Mouse (Mus musculus): ENCODE results near the gene Car10. TPM values are rescaled to one million over a fixed set of nuclear protein-coding genes. Genes with fewer than 3 reads are reported as not detected.

Car10 gene
- polyA plus RNA-seq, 1 experiment from 2014 or later: 4.0 TPM

- ATAC-seq (ENCODE audit: insufficient number of reproducible peaks, insufficient read depth, low FRiP score, low TSS enrichment, low read depth): no peak
- WGBS: 81% methylated on average over 3 of the region's 3 CpGs
- Histone ChIP-seq H3K9ac (no peak overlapping the region), H3K27ac (no peak overlapping the region), H3K9me3 (no peaks in the 10 kb centered on the region), H3K27me3 (no peaks in the 10 kb centered on the region), H3K4me3 (no peak overlapping the region), H3K36me3 (no peaks in the 10 kb centered on the region), H3K4me2 (no peak overlapping the region), H3K4me1 (no peaks in the 10 kb centered on the region)
These were observed 501.9 kb downstream of the Car10 start for GRCm38 (mm10) chr11:93599755-93600154.

GRCm38 (mm10) chr11:93603575-93603974 lies 505.7 kb downstream of the Car10 start:
- Histone ChIP-seq H3K9me3 (no peaks in the 10 kb centered on the region), H3K4me2 (no peak overlapping the region), H3K27me3 (no peaks in the 10 kb centered on the region), H3K4me1 (no peaks in the 10 kb centered on the region), H3K9ac (no peak overlapping the region), H3K27ac (no peak overlapping the region), H3K36me3 (no peaks in the 10 kb centered on the region), H3K4me3 (no peak overlapping the region)
- ATAC-seq (ENCODE audit: insufficient number of reproducible peaks, insufficient read depth, low FRiP score, low TSS enrichment, low read depth): no peak
- WGBS: 60% methylated on average over 1 of the region's 1 CpGs

GRCm38 (mm10) chr11:93607111-93607510 lies 509.3 kb downstream of the Car10 start:
- no peak overlapping the region for H3K9ac ChIP-seq
- no peaks in the 10 kb centered on the region for H3K27me3 ChIP-seq
- no peaks in the 10 kb centered on the region for H3K4me1 ChIP-seq
- no peak overlapping the region for H3K4me2 ChIP-seq
- no peak for ATAC-seq (ENCODE audit: insufficient number of reproducible peaks, insufficient read depth, low FRiP score, low TSS enrichment, low read depth)
- 69% methylated on average over 1 of the region's 1 CpGs for WGBS
- no peak overlapping the region for H3K4me3 ChIP-seq
- H3K27ac ChIP-seq: no peak overlapping the region
- H3K9me3 ChIP-seq: no peaks in the 10 kb centered on the region
- no peaks in the 10 kb centered on the region for H3K36me3 ChIP-seq

- Histone ChIP-seq H3K9ac (no peak overlapping the region), H3K36me3 (no peaks in the 10 kb centered on the region), H3K4me1 (no peaks in the 10 kb centered on the region), H3K4me2 (no peak overlapping the region), H3K4me3 (no peak overlapping the region), H3K27ac (no peak overlapping the region), H3K9me3 (no peaks in the 10 kb centered on the region), H3K27me3 (no peaks in the 10 kb centered on the region)
- ATAC-seq (ENCODE audit: insufficient number of reproducible peaks, insufficient read depth, low FRiP score, low TSS enrichment, low read depth): no peak
- 41% methylated on average over 7 of the region's 7 CpGs for WGBS
These were observed 510.9 kb downstream of the Car10 start for GRCm38 (mm10) chr11:93608716-93609115.

- ATAC-seq (ENCODE audit: insufficient number of reproducible peaks, insufficient read depth, low FRiP score, low TSS enrichment, low read depth): no peak
- no peak overlapping the region for H3K4me2 ChIP-seq
- H3K27ac ChIP-seq: no peak overlapping the region
- no peaks in the 10 kb centered on the region for H3K9me3 ChIP-seq
- no peaks in the 10 kb centered on the region for H3K4me1 ChIP-seq
- 88% methylated on average over 4 of the region's 4 CpGs for WGBS
- H3K27me3 ChIP-seq: no peaks in the 10 kb centered on the region
- H3K4me3 ChIP-seq: no peak overlapping the region
- no peaks in the 10 kb centered on the region for H3K36me3 ChIP-seq
- no peak overlapping the region for H3K9ac ChIP-seq
These were observed 514.2 kb downstream of the Car10 start for GRCm38 (mm10) chr11:93612071-93612470.

- H3K4me2 ChIP-seq: no peak overlapping the region
- H3K4me3 ChIP-seq: no peak overlapping the region
- H3K9ac ChIP-seq: no peak overlapping the region
- no peaks in the 10 kb centered on the region for H3K36me3 ChIP-seq
- no peak for ATAC-seq (ENCODE audit: insufficient number of reproducible peaks, insufficient read depth, low FRiP score, low TSS enrichment, low read depth)
- H3K9me3 ChIP-seq: no peaks in the 10 kb centered on the region
- H3K27ac ChIP-seq: no peak overlapping the region
- H3K4me1 ChIP-seq: no peaks in the 10 kb centered on the region
- H3K27me3 ChIP-seq: no peaks in the 10 kb centered on the region
These were observed 517.0 kb downstream of the Car10 start for GRCm38 (mm10) chr11:93614851-93615250.

GRCm38 (mm10) chr11:93623605-93624004 lies 525.8 kb downstream of the Car10 start:
- H3K4me1 ChIP-seq: no peaks in the 10 kb centered on the region
- WGBS: 78% methylated on average over 5 of the region's 5 CpGs
- H3K9ac ChIP-seq: no peak overlapping the region
- H3K4me3 ChIP-seq: no peak overlapping the region
- H3K27ac ChIP-seq: no peak overlapping the region
- no peaks in the 10 kb centered on the region for H3K36me3 ChIP-seq
- H3K9me3 ChIP-seq: no peaks in the 10 kb centered on the region
- no peak overlapping the region for H3K4me2 ChIP-seq
- no peak for ATAC-seq (ENCODE audit: insufficient number of reproducible peaks, insufficient read depth, low FRiP score, low TSS enrichment, low read depth)
- no peaks in the 10 kb centered on the region for H3K27me3 ChIP-seq

GRCm38 (mm10) chr11:93639410-93639809 lies 541.6 kb downstream of the Car10 start:
- WGBS: 73% methylated on average over 3 of the region's 3 CpGs
- H3K4me3 ChIP-seq: no peak overlapping the region
- H3K27me3 ChIP-seq: no peaks in the 10 kb centered on the region

GRCm38 (mm10) chr11:93640954-93641353 lies 543.1 kb downstream of the Car10 start:
- H3K4me1 ChIP-seq: no peaks in the 10 kb centered on the region
- no peak overlapping the region for H3K4me3 ChIP-seq
- no peak overlapping the region for H3K9ac ChIP-seq
- H3K4me2 ChIP-seq: no peak overlapping the region
- WGBS: 74% methylated on average over 5 of the region's 5 CpGs
- no peak for ATAC-seq (ENCODE audit: insufficient number of reproducible peaks, insufficient read depth, low FRiP score, low TSS enrichment, low read depth)
- H3K27ac ChIP-seq: no peak overlapping the region
- H3K36me3 ChIP-seq: no peaks in the 10 kb centered on the region
- no peaks in the 10 kb centered on the region for H3K9me3 ChIP-seq
- H3K27me3 ChIP-seq: no peaks in the 10 kb centered on the region

More at GRCm38 (mm10) chr11:93639410-93639809, 541.6 kb downstream of the Car10 start:
- Histone ChIP-seq H3K9me3 (no peaks in the 10 kb centered on the region), H3K9ac (no peak overlapping the region), H3K4me2 (no peak overlapping the region), H3K27ac (no peak overlapping the region), H3K4me1 (no peaks in the 10 kb centered on the region), H3K36me3 (no peaks in the 10 kb centered on the region)
- no peak for ATAC-seq (ENCODE audit: insufficient number of reproducible peaks, insufficient read depth, low FRiP score, low TSS enrichment, low read depth)

- H3K27me3 ChIP-seq: no peaks in the 10 kb centered on the region
- H3K4me2 ChIP-seq: no peak overlapping the region
- WGBS: 89% methylated on average over 1 of the region's 1 CpGs
- H3K27ac ChIP-seq: no peak overlapping the region
- no peaks in the 10 kb centered on the region for H3K36me3 ChIP-seq
- no peak for ATAC-seq (ENCODE audit: insufficient number of reproducible peaks, insufficient read depth, low FRiP score, low TSS enrichment, low read depth)
- no peak overlapping the region for H3K9ac ChIP-seq
- no peaks in the 10 kb centered on the region for H3K9me3 ChIP-seq
- H3K4me1 ChIP-seq: no peaks in the 10 kb centered on the region
- no peak overlapping the region for H3K4me3 ChIP-seq
These were observed 544.5 kb downstream of the Car10 start for GRCm38 (mm10) chr11:93642331-93642730.

- H3K9ac ChIP-seq: no peak overlapping the region
- no peak for ATAC-seq (ENCODE audit: insufficient number of reproducible peaks, insufficient read depth, low FRiP score, low TSS enrichment, low read depth)
- H3K4me1 ChIP-seq: no peaks in the 10 kb centered on the region
- H3K9me3 ChIP-seq: no peaks in the 10 kb centered on the region
- no peak overlapping the region for H3K4me2 ChIP-seq
- H3K4me3 ChIP-seq: no peak overlapping the region
- H3K36me3 ChIP-seq: no peaks in the 10 kb centered on the region
- no peaks in the 10 kb centered on the region for H3K27me3 ChIP-seq
- H3K27ac ChIP-seq: no peak overlapping the region
- WGBS: 76% methylated on average over 4 of the region's 4 CpGs
These were observed 545.2 kb downstream of the Car10 start for GRCm38 (mm10) chr11:93643006-93643405.

- H3K9ac ChIP-seq: no peak overlapping the region
- H3K27ac ChIP-seq: no peak overlapping the region
- no peak for ATAC-seq (ENCODE audit: insufficient number of reproducible peaks, insufficient read depth, low FRiP score, low TSS enrichment, low read depth)
- no peak overlapping the region for H3K4me2 ChIP-seq
- H3K36me3 ChIP-seq: no peaks in the 10 kb centered on the region
- H3K4me1 ChIP-seq: no peaks in the 10 kb centered on the region
- no peak overlapping the region for H3K4me3 ChIP-seq
- H3K27me3 ChIP-seq: no peaks in the 10 kb centered on the region
- H3K9me3 ChIP-seq: no peaks in the 10 kb centered on the region
- 92% methylated on average over 9 of the region's 9 CpGs for WGBS
These were observed 545.6 kb downstream of the Car10 start for GRCm38 (mm10) chr11:93643436-93643835.

- Histone ChIP-seq H3K4me1 (no peaks in the 10 kb centered on the region), H3K4me3 (no peak overlapping the region), H3K9ac (no peak overlapping the region), H3K27me3 (no peaks in the 10 kb centered on the region), H3K9me3 (no peaks in the 10 kb centered on the region), H3K36me3 (no peaks in the 10 kb centered on the region), H3K4me2 (no peak overlapping the region), H3K27ac (no peak overlapping the region)
- no peak for ATAC-seq (ENCODE audit: insufficient number of reproducible peaks, insufficient read depth, low FRiP score, low TSS enrichment, low read depth)
- 89% methylated on average over 3 of the region's 3 CpGs for WGBS
These were observed 548.4 kb downstream of the Car10 start for GRCm38 (mm10) chr11:93646216-93646615.

Data from embryonic facial prominence, embryonic 13.5 days (tissue).